ENCODE assay signal across 12 mouse cellular contexts in the genomic region with DNA sequence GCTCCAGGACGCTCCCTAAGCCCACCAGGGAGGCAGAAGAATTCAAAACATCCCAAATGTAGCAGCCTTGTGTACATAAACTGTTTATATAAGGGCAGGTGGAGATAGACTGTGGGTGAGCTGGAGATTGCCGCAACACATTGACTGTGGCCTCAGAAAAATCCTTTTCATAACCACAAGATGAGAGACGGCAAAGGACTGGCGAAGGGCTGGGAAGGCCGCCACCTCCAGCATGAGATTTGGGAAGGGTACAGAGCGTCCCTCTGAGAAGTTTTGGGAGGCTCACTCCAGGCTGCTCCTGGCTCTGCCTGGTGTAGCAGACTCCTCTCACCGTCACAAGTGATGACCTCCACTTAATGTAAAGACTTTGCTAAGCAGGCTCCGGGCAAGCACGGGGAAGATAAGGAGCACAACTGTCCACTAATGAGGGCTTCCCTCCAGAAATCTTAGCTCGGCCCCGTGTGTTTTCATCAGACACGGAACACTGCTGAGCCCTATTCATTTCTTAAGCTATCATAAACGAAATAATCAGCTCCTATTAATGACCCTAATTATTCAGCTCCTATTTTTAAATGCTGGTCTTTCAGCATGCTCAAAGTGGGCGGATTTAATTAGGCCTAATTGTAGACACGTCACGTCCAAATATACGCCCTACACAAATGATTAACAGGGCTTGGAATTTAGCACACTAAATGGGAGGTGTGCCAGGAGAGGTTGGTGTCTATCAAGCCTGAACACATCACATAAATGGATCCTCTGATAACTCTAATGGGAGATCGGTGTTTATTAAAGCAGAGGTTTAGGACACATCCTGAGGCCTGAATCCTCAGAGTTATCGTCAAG. TPM values are rescaled to one million over a fixed set of nuclear protein-coding genes. Genes with fewer than 3 reads are reported as not detected.
A peak's percentile ranks its signal among the peaks of the same experiment; 100 is the strongest.
DNase-seq lines count a peak whose midpoint lies in the region; ATAC-seq and TF ChIP-seq lines count a peak whose summit lies in the region.
"Had no signal": no experiment of that assay in that cellular context is flagged by ENCODE, and none has a peak within 500 bp of the region (broad histone marks: within the 10 kb centered on the region; RNA-seq: fewer than 3 reads in every experiment).

No protein-coding gene starts in this region.

- H3K4me2 ChIP-seq in lung, embryonic 16.5 days (ENCODE audit: low read depth, low read length): no peak overlapping the region
- peak overlapping the region; percentile 13; the same call in 1 of the 2 replicates for H3K4me2 ChIP-seq in forebrain, embryonic 12.5 days
- H3K4me2 ChIP-seq in intestine, postnatal 0 days (replicated peaks; ENCODE audit: low read depth): 0 out of 2 replicates have a peak overlapping the region, but pooled peaks have one; percentile 24
- H3K4me2 ChIP-seq in stomach, embryonic 14.5 days (replicated peaks; ENCODE audit: low read depth, low read length): no peak overlapping the region
- H3K4me2 ChIP-seq: neural tube, embryonic 12.5 days had no signal

- H3K9ac ChIP-seq in lung, embryonic 16.5 days (ENCODE audit: low read length): no peak overlapping the region
- H3K9ac ChIP-seq in forebrain, embryonic 12.5 days: no peak overlapping the region
- H3K9ac ChIP-seq in intestine, postnatal 0 days (ENCODE audit: low read depth, low read length): peak overlapping the region; percentile 31; the same call in 1 of the 2 replicates
- no peak overlapping the region; the same call in 1 of the 2 replicates for H3K9ac ChIP-seq in stomach, embryonic 14.5 days (replicated peaks; ENCODE audit: low read depth, low read length)
- H3K9ac ChIP-seq: neural tube, embryonic 12.5 days had no signal

- 0 out of 2 replicates have a peak, but pooled peaks have one; percentile 17 for ATAC-seq in lung, embryonic 16.5 days (ENCODE audit: low read depth)
- peak; percentile 81; the same call in 1 of the 2 replicates for ATAC-seq in forebrain, embryonic 12.5 days (ENCODE audit: low FRiP score)
- ATAC-seq in intestine, postnatal 0 days: no peak
- peak; percentile 18; the same call in 1 of the 2 replicates for ATAC-seq in stomach, embryonic 14.5 days (ENCODE audit: insufficient number of reproducible peaks, insufficient read depth, low FRiP score, low read depth)
- ATAC-seq: inflammation-experienced regulatory T-cells, adult 6 months had no signal

- TF ChIP-seq CTCF in lung, adult 2 months (IDR thresholded peaks at IDR 0.05; ENCODE audit: insufficient read depth, low read length): no peak
- TF ChIP-seq CTCF in intestine, postnatal 0 days (IDR thresholded peaks at IDR 0.05; ENCODE audit: low read depth): no peak

- H3K27ac ChIP-seq in lung, embryonic 16.5 days (ENCODE audit: low read length): no peak overlapping the region
- H3K27ac ChIP-seq in forebrain, embryonic 12.5 days: no peak overlapping the region
- no peak overlapping the region; the same call in 1 of the 2 replicates for H3K27ac ChIP-seq in intestine, postnatal 0 days (ENCODE audit: low read depth, low read length)
- no peak overlapping the region for H3K27ac ChIP-seq in stomach, embryonic 14.5 days (ENCODE audit: low read length)
- H3K27ac ChIP-seq: gastrocnemius, adult 2 months; neural tube, embryonic 12.5 days had no signal

- WGBS in lung, embryonic 16.5 days: 41% methylated on average over 19 of the region's 19 CpGs
- 70% methylated on average over 19 of the region's 19 CpGs for WGBS in lung, adult 2 months
- 28% methylated on average over 19 of the region's 19 CpGs for WGBS in forebrain, embryonic 12.5 days
- WGBS in intestine, postnatal 0 days: 27% methylated on average over 19 of the region's 19 CpGs
- 36% methylated on average over 19 of the region's 19 CpGs for WGBS in stomach, embryonic 14.5 days

- H3K9me3 ChIP-seq in lung, embryonic 16.5 days (ENCODE audit: control insufficient read depth, low read length): no peaks in the 10 kb centered on the region
- no peaks in the 10 kb centered on the region for H3K9me3 ChIP-seq in forebrain, embryonic 12.5 days
- H3K9me3 ChIP-seq in intestine, postnatal 0 days (ENCODE audit: control insufficient read depth): no peaks in the 10 kb centered on the region
- no peaks in the 10 kb centered on the region for H3K9me3 ChIP-seq in stomach, embryonic 14.5 days (ENCODE audit: control insufficient read depth, low read depth, low read length)
- H3K9me3 ChIP-seq: neural tube, embryonic 12.5 days had no signal

- TF ChIP-seq POLR2A in lung, adult 2 months (IDR thresholded peaks at IDR 0.05; ENCODE audit: borderline replicate concordance, extremely low read depth, low read depth, low read length): no peak

- no peak for DNase-seq in lung, adult 2 months
- no peak for DNase-seq in right cerebral cortex, adult 18-20 months
- no peak for DNase-seq in urinary bladder, postnatal 36 days (ENCODE audit: low spot score in 2 of 2)
- DNase-seq: gastrocnemius, adult 2 months; left cerebral cortex, postnatal 4 days; thymus, adult 18-20 months had no signal

- peaks cover 6% of the 10 kb centered on the region for H3K4me1 ChIP-seq in lung, embryonic 16.5 days (replicated peaks; ENCODE audit: control insufficient read depth, insufficient read depth, low read length)
- no peaks in the 10 kb centered on the region for H3K4me1 ChIP-seq in lung, adult 2 months (ENCODE audit: control insufficient read depth, insufficient read depth, low read length)
- peaks cover 9% of the 10 kb centered on the region for H3K4me1 ChIP-seq in forebrain, embryonic 12.5 days
- H3K4me1 ChIP-seq in intestine, postnatal 0 days (replicated peaks; ENCODE audit: control insufficient read depth, insufficient read depth, low read length): peaks cover 11% of the 10 kb centered on the region
- 0 out of 2 replicates have a peak, but pooled peaks cover 4% of the 10 kb centered on the region for H3K4me1 ChIP-seq in stomach, embryonic 14.5 days (ENCODE audit: control insufficient read depth, insufficient read depth, low read length)
- H3K4me1 ChIP-seq: neural tube, embryonic 12.5 days had no signal

- no peaks in the 10 kb centered on the region for H3K36me3 ChIP-seq in lung, embryonic 16.5 days (ENCODE audit: control insufficient read depth, insufficient read depth, low read length)
- no peaks in the 10 kb centered on the region for H3K36me3 ChIP-seq in forebrain, embryonic 12.5 days (replicated peaks)
- H3K36me3 ChIP-seq in intestine, postnatal 0 days (ENCODE audit: control insufficient read depth, insufficient read depth): no peaks in the 10 kb centered on the region
- H3K36me3 ChIP-seq in stomach, embryonic 14.5 days (ENCODE audit: control insufficient read depth, insufficient read depth, low read length): no peaks in the 10 kb centered on the region
- H3K36me3 ChIP-seq: neural tube, embryonic 12.5 days had no signal

- no peaks in the 10 kb centered on the region for H3K27me3 ChIP-seq in lung, embryonic 16.5 days (ENCODE audit: control insufficient read depth, insufficient read depth, low read depth, low read length)
- peaks cover 35% of the 10 kb centered on the region for H3K27me3 ChIP-seq in forebrain, embryonic 12.5 days
- no peaks in the 10 kb centered on the region for H3K27me3 ChIP-seq in intestine, postnatal 0 days (replicated peaks; ENCODE audit: control insufficient read depth, insufficient read depth, low read length)
- H3K27me3 ChIP-seq in stomach, embryonic 14.5 days (ENCODE audit: control insufficient read depth, insufficient read depth, low read length): no peaks in the 10 kb centered on the region
- H3K27me3 ChIP-seq: neural tube, embryonic 12.5 days had no signal

- H3K4me3 ChIP-seq in lung, embryonic 16.5 days (ENCODE audit: low read length): no peak overlapping the region
- H3K4me3 ChIP-seq in lung, adult 2 months (replicated peaks; ENCODE audit: extremely low read depth, low read depth, low read length): no peak overlapping the region
- H3K4me3 ChIP-seq in forebrain, embryonic 12.5 days (replicated peaks): no peak overlapping the region
- H3K4me3 ChIP-seq in intestine, postnatal 0 days (ENCODE audit: low read depth, low read length): no peak overlapping the region
- no peak overlapping the region for H3K4me3 ChIP-seq in stomach, embryonic 14.5 days (ENCODE audit: low read depth, low read length)
- H3K4me3 ChIP-seq: gastrocnemius, adult 2 months; neural tube, embryonic 12.5 days had no signal

RNA-seq across cellular contexts. Expression of a gene that starts 33.5 kb away (rescaled TPM):
- polyA plus RNA-seq in lung, embryonic 16.5 days (2015; fragmentation: Nextera tagmentation; extraction: Ambion mirVana): 121 and 123 TPM in 2 replicates
- polyA plus RNA-seq in lung, adult 2 months (2012; rRNA removed): 113 and 270 TPM in 2 replicates
- polyA plus RNA-seq in forebrain, embryonic 12.5 days (2016; fragmentation: Nextera tagmentation; extraction: Ambion mirVana): 15.4 and 17.2 TPM in 2 replicates
- polyA plus RNA-seq in intestine, postnatal 0 days (2015; fragmentation: Nextera tagmentation; extraction: Ambion mirVana): 34.6 and 36.8 TPM in 2 replicates
- polyA plus RNA-seq in stomach, embryonic 14.5 days (2014; fragmentation: Nextera tagmentation; extraction: Ambion mirVana): 37.9 and 45.1 TPM in 2 replicates

Comparison
In these comparisons a context has a peak if more than half of its experiments do, and no peak if none do; other contexts are left out.
1. H3K4me2 ChIP-seq: peak in forebrain, embryonic 12.5 days (single experiment) and intestine, postnatal 0 days (single experiment); none in lung, embryonic 16.5 days (single experiment) and stomach, embryonic 14.5 days (single experiment).